Mouse (Mus musculus) neural tube, embryonic 12.5 days (tissue): ENCODE measurements around the gene Cox20. TPM values are rescaled to one million over a fixed set of nuclear protein-coding genes. Genes with fewer than 3 reads are reported as not detected.
"Not testable (repeated sequence)": the region's sequence is repeated elsewhere in the genome, so short reads cannot be mapped to it uniquely, and the experiment has no call there.

Source experiments
- ATAC-seq: fragments of 200-750 bp; cut with Nextera tagmentation; 2 replicates; pipeline ENCODE4 v1.8.0; 2017; ENCODE audit warnings: low read depth, mild to moderate bottlenecking, moderate TSS enrichment, moderate library complexity; ENCODE audit not compliant: low FRiP score
- H3K27ac ChIP-seq: fragments of 300-500 bp; sonication (generic); 2 replicates; pipeline ENCODE4 v1.5.1; 2016
- H3K27me3 ChIP-seq: fragments of 300-500 bp; sonication (generic); replicated peaks from 2 replicates; pipeline ENCODE4 v1.6.1; 2016; ENCODE audit warnings: mild to moderate bottlenecking
- H3K36me3 ChIP-seq: fragments of 300-500 bp; sonication (generic); 2 replicates; pipeline ENCODE4 v1.6.1; 2016; ENCODE audit warnings: mild to moderate bottlenecking
- H3K4me1 ChIP-seq: fragments of 300-500 bp; sonication (generic); 2 replicates; pipeline ENCODE4 v1.6.1; 2016
- H3K4me2 ChIP-seq: fragments of 300-500 bp; sonication (generic); replicated peaks from 2 replicates; pipeline ENCODE4 v1.6.1; 2016; ENCODE audit warnings: mild to moderate bottlenecking
- H3K4me3 ChIP-seq: fragments of 300-500 bp; sonication (generic); 2 replicates; pipeline ENCODE4 v1.5.1; 2016
- H3K9ac ChIP-seq: fragments of 300-500 bp; sonication (generic); 2 replicates; pipeline ENCODE4 v1.6.1; 2016; ENCODE audit warnings: mild to moderate bottlenecking
- H3K9me3 ChIP-seq: fragments of 300-500 bp; sonication (generic); 2 replicates; pipeline ENCODE4 v1.6.1; 2016; ENCODE audit warnings: mild to moderate bottlenecking
- WGBS: fragments of 180-500 bp; shearing (Covaris S2); methylation state at CpG from one replicate; pipeline ENCODE4 v1.1.7; 2016; 5-methylcytosine and 5-hydroxymethylcytosine counted together
- polyA plus RNA-seq: library from polyadenylated mRNA; unstranded; fragments of >200 nt; fragmentation: Nextera tagmentation; extraction: Ambion mirVana; gene quantifications from 2 replicates; pipeline ENCODE4 v1.2.1, GENCODE M21; 2016

Gene Cox20
- polyA plus RNA-seq, 1 experiment from 2014 or later = 122 TPM

DNA sequence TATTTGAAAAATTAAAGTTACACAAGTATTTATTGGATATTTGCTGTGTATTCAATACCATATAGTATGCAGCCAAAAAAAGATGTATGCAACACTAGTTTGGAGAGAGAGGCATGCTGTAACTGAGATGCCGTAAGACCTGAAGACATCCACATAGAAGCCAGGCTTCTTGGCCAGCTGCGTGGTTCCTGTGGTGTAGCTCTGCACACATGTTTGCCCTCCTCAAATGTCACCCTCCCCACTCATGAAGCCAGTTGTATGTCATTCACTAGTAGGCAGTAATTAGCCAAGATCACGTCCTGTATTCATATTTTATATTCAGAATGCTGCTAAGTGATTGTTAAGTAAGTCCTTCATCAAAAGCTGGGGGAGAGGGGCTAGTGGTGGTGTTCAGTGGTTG lies 22.5 kb downstream of the Cox20 start:
- Histone ChIP-seq H3K4me2 (no peak overlapping the region), H3K36me3 (no peaks in the 10 kb centered on the region)
- no peak for ATAC-seq

DNA sequence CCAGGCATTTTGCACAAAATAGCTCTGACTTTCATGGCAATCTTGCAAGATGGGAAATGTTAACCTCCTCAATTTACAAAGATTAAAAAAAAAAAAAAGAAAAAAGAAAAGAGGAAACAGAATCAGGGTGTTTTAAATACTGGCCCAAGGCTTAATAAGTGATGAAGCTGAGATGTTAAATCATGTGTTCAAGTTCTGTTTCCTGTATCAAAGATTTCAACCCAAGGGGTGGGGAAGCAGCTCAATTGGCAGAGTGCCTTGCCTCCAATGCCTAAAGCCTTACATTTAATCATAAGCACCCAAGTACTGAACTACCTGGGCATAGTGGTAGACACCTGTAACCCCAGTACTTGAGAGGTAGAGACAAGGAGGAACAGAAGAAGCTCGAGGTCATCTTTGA lies 23.1 kb downstream of the Cox20 start:
- Histone ChIP-seq H3K27ac (no peak overlapping the region), H3K9ac (no peak overlapping the region), H3K4me2 (no peak overlapping the region), H3K36me3 (no peaks in the 10 kb centered on the region), H3K4me3 (no peak overlapping the region), H3K27me3 (no peaks in the 10 kb centered on the region), H3K4me1 (peaks cover 5% of the 10 kb centered on the region; the same call in 1 of the 2 replicates), H3K9me3 (no peaks in the 10 kb centered on the region)
- no peak for ATAC-seq
- WGBS = 70% methylated on average over 1 of the region's 1 CpGs

More for the DNA sequence above, 22.5 kb downstream of the Cox20 start:
- Histone ChIP-seq H3K4me1 (peaks cover 5% of the 10 kb centered on the region; the same call in 1 of the 2 replicates), H3K27me3 (no peaks in the 10 kb centered on the region), H3K9ac (no peak overlapping the region), H3K9me3 (no peaks in the 10 kb centered on the region), H3K4me3 (no peak overlapping the region), H3K27ac (no peak overlapping the region)
- 86% methylated on average over 3 of the region's 3 CpGs for WGBS

DNA sequence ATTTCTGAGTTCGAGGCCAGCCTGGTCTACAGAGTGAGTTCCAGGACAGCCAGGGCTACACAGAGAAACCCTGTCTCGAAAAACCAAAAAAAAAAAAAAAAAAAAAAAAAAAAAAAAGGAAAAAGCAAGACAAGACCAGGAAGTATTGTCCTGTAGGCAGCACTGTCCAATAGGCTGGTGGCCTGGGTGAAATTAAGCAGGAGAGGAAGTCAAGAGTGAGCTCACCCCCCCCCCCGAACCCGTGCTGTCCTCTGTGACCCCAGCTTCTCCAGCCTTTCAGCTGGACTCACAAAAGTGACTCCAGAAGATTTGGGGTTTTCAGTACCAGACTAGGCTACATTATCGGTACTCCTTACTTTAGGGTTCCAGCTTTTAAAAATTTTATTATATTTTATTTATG lies 23.7 kb downstream of the Cox20 start:
- ATAC-seq = no peak
- WGBS = 88% methylated on average over 5 of the region's 5 CpGs
- Histone ChIP-seq H3K9ac (no peak overlapping the region), H3K36me3 (no peaks in the 10 kb centered on the region), H3K9me3 (no peaks in the 10 kb centered on the region), H3K4me3 (no peak overlapping the region), H3K27ac (no peak overlapping the region), H3K27me3 (no peaks in the 10 kb centered on the region), H3K4me1 (peaks cover 5% of the 10 kb centered on the region; the same call in 1 of the 2 replicates), H3K4me2 (no peak overlapping the region)

GRCm38 (mm10) chr1:178344071-178344805 lies 25.3 kb downstream of the Cox20 start:
- not testable (repeated sequence) for H3K9ac ChIP-seq, H3K4me3 ChIP-seq, H3K4me1 ChIP-seq, H3K27ac ChIP-seq, H3K27me3 ChIP-seq, ATAC-seq, H3K4me2 ChIP-seq, H3K9me3 ChIP-seq, H3K36me3 ChIP-seq
- 94% methylated on average over 10 of the region's 10 CpGs for WGBS

- no peaks in the 10 kb centered on the region for H3K27me3 ChIP-seq
- H3K4me3 ChIP-seq = no peak overlapping the region
- no peak overlapping the region for H3K9ac ChIP-seq
- ATAC-seq = no peak
- no peak overlapping the region for H3K4me2 ChIP-seq
- H3K4me1 ChIP-seq = no peaks in the 10 kb centered on the region
- no peak overlapping the region for H3K27ac ChIP-seq
- WGBS = 97% methylated on average over 2 of the region's 2 CpGs
- H3K36me3 ChIP-seq = no peaks in the 10 kb centered on the region
- no peaks in the 10 kb centered on the region for H3K9me3 ChIP-seq
Observed at GRCm38 (mm10) chr1:178350792-178351191, 31.9 kb downstream of the Cox20 start.

- H3K4me2 ChIP-seq = no peak overlapping the region
- no peak for ATAC-seq
- H3K36me3 ChIP-seq = no peaks in the 10 kb centered on the region
- no peaks in the 10 kb centered on the region for H3K9me3 ChIP-seq
- no peak overlapping the region for H3K4me3 ChIP-seq
- no peaks in the 10 kb centered on the region for H3K4me1 ChIP-seq
- H3K27me3 ChIP-seq = no peaks in the 10 kb centered on the region
- no peak overlapping the region for H3K27ac ChIP-seq
- no peak overlapping the region for H3K9ac ChIP-seq
Observed at GRCm38 (mm10) chr1:178351643-178352042, 32.7 kb downstream of the Cox20 start.

- H3K4me3 ChIP-seq = no peak overlapping the region
- H3K4me1 ChIP-seq = no peaks in the 10 kb centered on the region
- 65% methylated on average over 3 of the region's 3 CpGs for WGBS
- no peak overlapping the region for H3K27ac ChIP-seq
- no peak for ATAC-seq
- H3K4me2 ChIP-seq = no peak overlapping the region
- H3K27me3 ChIP-seq = no peaks in the 10 kb centered on the region
- H3K9me3 ChIP-seq = no peaks in the 10 kb centered on the region
- no peaks in the 10 kb centered on the region for H3K36me3 ChIP-seq
- H3K9ac ChIP-seq = no peak overlapping the region
Observed at GRCm38 (mm10) chr1:178354576-178354975, 35.6 kb downstream of the Cox20 start.

- no peak overlapping the region for H3K4me3 ChIP-seq
- no peaks in the 10 kb centered on the region for H3K27me3 ChIP-seq
- H3K9me3 ChIP-seq = no peaks in the 10 kb centered on the region
- no peak overlapping the region for H3K4me2 ChIP-seq
- H3K9ac ChIP-seq = no peak overlapping the region
- no peak overlapping the region for H3K27ac ChIP-seq
- H3K4me1 ChIP-seq = no peaks in the 10 kb centered on the region
- H3K36me3 ChIP-seq = no peaks in the 10 kb centered on the region
- 68% methylated on average over 12 of the region's 12 CpGs for WGBS
- no peak for ATAC-seq
Observed at GRCm38 (mm10) chr1:178357776-178358710, 39.1 kb downstream of the Cox20 start.

DNA sequence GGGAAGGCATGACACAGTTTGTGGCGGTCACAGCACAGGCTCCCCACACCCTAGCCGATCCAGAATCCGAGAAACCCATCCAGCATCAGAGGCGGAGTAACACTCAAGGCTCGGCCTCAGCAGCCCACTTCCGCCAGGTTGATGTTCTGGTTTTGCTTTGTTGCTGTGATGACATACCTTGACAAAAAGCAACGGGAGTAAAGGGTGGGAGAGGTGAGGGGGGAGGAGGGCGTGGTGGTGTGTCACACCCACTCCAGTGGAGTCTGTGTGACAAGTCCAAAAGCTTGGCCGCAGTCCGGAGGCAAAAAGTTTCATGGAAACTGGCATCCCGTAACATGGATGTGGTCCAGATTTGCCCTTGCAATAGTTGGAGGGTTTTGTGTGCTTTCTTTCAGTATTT lies 41.3 kb downstream of the Cox20 start:
- no peaks in the 10 kb centered on the region for H3K9me3 ChIP-seq
- WGBS = 87% methylated on average over 11 of the region's 11 CpGs
- no peaks in the 10 kb centered on the region for H3K4me1 ChIP-seq
- H3K36me3 ChIP-seq = no peaks in the 10 kb centered on the region
- H3K9ac ChIP-seq = no peak overlapping the region
- ATAC-seq = no peak
- no peak overlapping the region for H3K4me3 ChIP-seq
- H3K4me2 ChIP-seq = no peak overlapping the region
- no peak overlapping the region for H3K27ac ChIP-seq
- no peaks in the 10 kb centered on the region for H3K27me3 ChIP-seq

DNA sequence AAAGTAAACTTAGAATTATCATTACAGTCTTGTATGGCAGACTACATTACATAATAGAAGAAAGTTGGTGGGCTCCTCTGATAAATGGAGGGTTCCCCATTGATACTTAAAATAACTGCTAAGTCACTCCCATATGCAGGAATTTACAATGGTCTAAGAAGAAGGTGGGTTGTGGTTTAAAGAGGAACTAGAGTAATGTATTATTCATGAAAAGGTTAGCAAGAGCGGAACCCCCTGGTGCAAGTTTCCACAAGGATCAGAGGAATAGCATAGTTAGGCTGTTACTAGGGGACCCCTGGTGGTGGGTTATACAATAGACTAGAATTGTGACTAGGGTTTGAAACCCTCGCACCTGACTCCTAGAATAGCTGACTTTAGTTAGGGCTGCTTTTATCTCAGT lies 41.8 kb downstream of the Cox20 start:
- H3K4me3 ChIP-seq = no peak overlapping the region
- H3K9ac ChIP-seq = no peak overlapping the region
- no peaks in the 10 kb centered on the region for H3K27me3 ChIP-seq
- no peaks in the 10 kb centered on the region for H3K9me3 ChIP-seq
- H3K4me1 ChIP-seq = no peaks in the 10 kb centered on the region
- WGBS = 67% methylated on average over 2 of the region's 2 CpGs
- no peaks in the 10 kb centered on the region for H3K36me3 ChIP-seq
- no peak overlapping the region for H3K4me2 ChIP-seq
- no peak for ATAC-seq
- no peak overlapping the region for H3K27ac ChIP-seq

DNA sequence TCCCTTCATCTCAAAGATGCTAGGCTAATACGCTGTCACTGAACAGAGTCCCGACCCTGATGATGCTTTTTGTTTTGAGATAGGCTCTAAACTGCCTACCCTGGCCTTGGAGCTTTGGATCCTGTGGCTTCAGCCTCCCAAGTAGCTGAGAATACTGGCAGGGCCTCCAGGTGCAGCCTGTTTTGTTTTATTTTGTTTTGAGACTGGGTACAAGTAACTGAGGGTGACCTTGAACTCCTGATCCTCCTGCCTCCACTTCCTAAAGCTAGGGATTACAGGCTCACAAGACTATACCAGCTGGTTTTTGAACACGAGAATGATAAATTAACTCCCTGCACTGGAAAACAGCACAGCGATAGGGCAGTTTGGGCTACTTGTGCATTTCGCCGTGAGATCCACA lies 46.2 kb downstream of the Cox20 start:
- H3K27ac ChIP-seq = no peak overlapping the region
- no peak overlapping the region for H3K9ac ChIP-seq
- no peaks in the 10 kb centered on the region for H3K36me3 ChIP-seq
- H3K4me3 ChIP-seq = no peak overlapping the region
- WGBS = 92% methylated on average over 6 of the region's 6 CpGs
- no peaks in the 10 kb centered on the region for H3K9me3 ChIP-seq
- no peak for ATAC-seq
- H3K27me3 ChIP-seq = no peaks in the 10 kb centered on the region
- no peak overlapping the region for H3K4me2 ChIP-seq
- peaks cover 4% of the 10 kb centered on the region; the same call in 1 of the 2 replicates for H3K4me1 ChIP-seq

DNA sequence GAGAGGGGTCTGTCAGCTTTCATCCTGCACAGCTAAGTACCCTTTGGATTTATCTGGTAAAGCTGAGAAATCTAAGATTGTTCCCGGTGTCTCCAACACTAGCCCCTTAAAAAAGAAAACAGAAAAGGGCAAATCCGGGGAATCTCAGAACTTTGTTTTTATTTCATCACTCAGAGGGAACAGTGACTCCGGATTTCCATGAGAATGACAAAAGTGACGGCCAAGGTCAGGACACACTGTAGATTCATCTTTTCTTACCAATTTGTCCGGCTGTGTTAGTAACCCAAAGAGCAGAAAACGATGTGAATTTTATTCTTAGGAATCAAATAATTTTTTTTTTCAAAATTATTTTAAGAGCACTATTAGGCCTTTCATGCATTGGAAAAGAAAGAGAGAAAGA lies 49.2 kb downstream of the Cox20 start:
- H3K27me3 ChIP-seq = no peaks in the 10 kb centered on the region
- no peaks in the 10 kb centered on the region for H3K36me3 ChIP-seq
- 83% methylated on average over 6 of the region's 6 CpGs for WGBS
- no peaks in the 10 kb centered on the region for H3K9me3 ChIP-seq
- no peak overlapping the region for H3K27ac ChIP-seq
- peak overlapping the region; percentile 76; the same call in 1 of the 2 replicates for H3K4me2 ChIP-seq
- no peak overlapping the region for H3K9ac ChIP-seq
- ATAC-seq = no peak
- H3K4me3 ChIP-seq = no peak overlapping the region
- peaks cover 4% of the 10 kb centered on the region; the same call in 1 of the 2 replicates for H3K4me1 ChIP-seq
